Mouse (Mus musculus): ENCODE measurements around the gene Rubcn. TPM values are rescaled to one million over a fixed set of nuclear protein-coding genes. Genes with fewer than 3 reads are reported as not detected.

Rubcn gene
- polyA plus RNA-seq, 1 experiment = 0.30 TPM

- H3K4me3 ChIP-seq (replicated peaks) = no peak overlapping the region
- H3K9me3 ChIP-seq (ENCODE audit: control insufficient read depth, low read length) = no peaks in the 10 kb centered on the region
- H3K27me3 ChIP-seq (ENCODE audit: control insufficient read depth) = no peaks in the 10 kb centered on the region
- peaks cover 6% of the 10 kb centered on the region for H3K36me3 ChIP-seq (ENCODE audit: control insufficient read depth)
- TF ChIP-seq GATA1 (IDR thresholded peaks at IDR 0.05; ENCODE audit: low read length) (no peak), TAL1 (IDR thresholded peaks at IDR 0.05; ENCODE audit: low read length) (no peak)
- peaks cover 4% of the 10 kb centered on the region for H3K4me1 ChIP-seq (ENCODE audit: control insufficient read depth)
Observed at GRCm38 (mm10) chr16:32858356-32858755, 19.2 kb downstream of the Rubcn start.

DNA sequence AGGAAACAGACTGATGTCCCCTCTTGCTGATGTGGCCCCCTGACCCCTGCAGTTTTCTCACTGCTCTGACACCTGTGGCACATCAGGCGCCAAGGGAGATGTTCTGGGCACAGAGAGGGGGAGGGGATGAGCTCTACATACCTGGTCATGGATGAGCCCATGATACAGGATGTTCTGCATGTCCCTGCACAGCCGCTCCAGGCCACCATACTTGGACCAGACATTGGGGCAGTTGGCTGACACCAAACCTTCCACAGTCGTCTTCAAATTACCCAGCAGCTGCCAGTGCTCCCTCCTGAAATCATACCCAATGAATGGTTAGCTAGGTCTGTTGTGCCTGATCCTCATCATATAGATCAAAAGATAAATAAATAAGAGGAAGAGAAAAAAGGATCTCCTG lies 20.8 kb downstream of the Rubcn start:
- H3K4me1 ChIP-seq (ENCODE audit: control insufficient read depth) = peaks cover 4% of the 10 kb centered on the region
- H3K9me3 ChIP-seq (ENCODE audit: control insufficient read depth, low read length) = no peaks in the 10 kb centered on the region
- no peaks in the 10 kb centered on the region for H3K27me3 ChIP-seq (ENCODE audit: control insufficient read depth)
- no peak overlapping the region for H3K4me3 ChIP-seq (replicated peaks)
- peaks cover 8% of the 10 kb centered on the region for H3K36me3 ChIP-seq (ENCODE audit: control insufficient read depth)
- TF ChIP-seq GATA1 (IDR thresholded peaks at IDR 0.05; ENCODE audit: low read length) = no peak
- TF ChIP-seq TAL1 (IDR thresholded peaks at IDR 0.05; ENCODE audit: low read length) = no peak

GRCm38 (mm10) chr16:32854050-32854571 lies 23.5 kb downstream of the Rubcn start:
- Histone ChIP-seq H3K9me3 (ENCODE audit: control insufficient read depth, low read length) (no peaks in the 10 kb centered on the region), H3K27me3 (ENCODE audit: control insufficient read depth) (no peaks in the 10 kb centered on the region), H3K4me1 (ENCODE audit: control insufficient read depth) (peaks cover 4% of the 10 kb centered on the region), H3K36me3 (ENCODE audit: control insufficient read depth) (peaks cover 12% of the 10 kb centered on the region), H3K4me3 (replicated peaks) (no peak overlapping the region)
- TF ChIP-seq GATA1 (IDR thresholded peaks at IDR 0.05; ENCODE audit: low read length) (no peak), TAL1 (IDR thresholded peaks at IDR 0.05; ENCODE audit: low read length) (no peak)

GRCm38 (mm10) chr16:32853492-32854049 lies 24.0 kb downstream of the Rubcn start:
- H3K36me3 ChIP-seq (ENCODE audit: control insufficient read depth) = peaks cover 12% of the 10 kb centered on the region
- TF ChIP-seq GATA1 (IDR thresholded peaks at IDR 0.05; ENCODE audit: low read length) = no peak
- TF ChIP-seq TAL1 (IDR thresholded peaks at IDR 0.05; ENCODE audit: low read length) = no peak
- no peaks in the 10 kb centered on the region for H3K27me3 ChIP-seq (ENCODE audit: control insufficient read depth)
- H3K4me3 ChIP-seq (replicated peaks) = no peak overlapping the region
- peaks cover 4% of the 10 kb centered on the region for H3K4me1 ChIP-seq (ENCODE audit: control insufficient read depth)
- no peaks in the 10 kb centered on the region for H3K9me3 ChIP-seq (ENCODE audit: control insufficient read depth, low read length)

GRCm38 (mm10) chr16:32849042-32849830 lies 28.3 kb downstream of the Rubcn start:
- Histone ChIP-seq H3K4me1 (ENCODE audit: control insufficient read depth) (peaks cover under 1% of the 10 kb centered on the region), H3K27me3 (ENCODE audit: control insufficient read depth) (no peaks in the 10 kb centered on the region), H3K36me3 (ENCODE audit: control insufficient read depth) (peaks cover 42% of the 10 kb centered on the region), H3K9me3 (ENCODE audit: control insufficient read depth, low read length) (no peaks in the 10 kb centered on the region), H3K4me3 (replicated peaks) (no peak overlapping the region)
- TF ChIP-seq GATA1 (IDR thresholded peaks at IDR 0.05; ENCODE audit: low read length) (no peak), TAL1 (IDR thresholded peaks at IDR 0.05; ENCODE audit: low read length) (no peak)

DNA sequence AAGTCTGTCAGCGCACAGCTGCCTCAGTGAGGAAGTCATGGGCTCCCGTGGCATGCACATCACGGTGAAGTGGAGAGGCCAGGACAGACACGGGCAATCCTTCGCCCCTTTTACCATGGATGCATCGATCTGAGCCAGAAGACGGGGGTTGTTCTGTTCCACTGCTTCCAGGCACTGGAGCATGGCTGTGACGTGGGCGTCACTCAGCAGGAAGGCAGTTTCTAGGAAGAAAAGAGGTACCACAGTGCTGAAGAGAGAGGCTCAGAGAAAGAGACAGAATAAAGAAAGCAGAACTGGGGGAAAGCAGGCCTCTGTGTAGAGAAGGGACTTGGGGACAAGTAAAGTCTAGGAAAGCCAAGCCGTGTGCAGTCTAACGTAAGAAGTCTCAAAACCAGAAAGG lies 30.5 kb downstream of the Rubcn start:
- Histone ChIP-seq H3K9me3 (ENCODE audit: control insufficient read depth, low read length) (no peaks in the 10 kb centered on the region), H3K4me3 (replicated peaks) (no peak overlapping the region), H3K36me3 (ENCODE audit: control insufficient read depth) (peaks cover 50% of the 10 kb centered on the region), H3K4me1 (ENCODE audit: control insufficient read depth) (no peaks in the 10 kb centered on the region), H3K27me3 (ENCODE audit: control insufficient read depth) (no peaks in the 10 kb centered on the region)
- TF ChIP-seq GATA1 (IDR thresholded peaks at IDR 0.05; ENCODE audit: low read length) (no peak), TAL1 (IDR thresholded peaks at IDR 0.05; ENCODE audit: low read length) (no peak)

DNA sequence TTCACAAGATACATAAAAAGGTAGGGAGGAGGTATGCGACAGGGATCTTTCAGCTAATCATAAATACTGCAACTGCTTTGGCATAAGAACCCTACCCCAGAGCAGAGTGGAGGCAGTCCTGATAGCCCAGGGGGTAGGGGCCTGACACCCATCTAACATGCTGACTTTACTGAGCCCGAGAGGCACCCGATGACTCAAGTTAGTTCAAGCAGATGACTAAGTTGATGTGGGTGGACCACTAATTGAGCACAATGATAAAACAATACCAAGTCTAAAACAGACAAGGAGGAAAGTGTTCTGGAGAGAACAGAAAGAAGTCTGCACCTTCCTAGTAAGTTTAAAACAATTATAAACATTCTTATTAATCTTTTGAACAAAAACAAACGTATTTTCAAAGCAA lies 46.1 kb downstream of the Rubcn start:
- Histone ChIP-seq H3K4me3 (replicated peaks) (no peak overlapping the region), H3K9me3 (ENCODE audit: control insufficient read depth, low read length) (no peaks in the 10 kb centered on the region), H3K4me1 (ENCODE audit: control insufficient read depth) (no peaks in the 10 kb centered on the region), H3K36me3 (ENCODE audit: control insufficient read depth) (peaks cover 32% of the 10 kb centered on the region), H3K27me3 (ENCODE audit: control insufficient read depth) (no peaks in the 10 kb centered on the region)
- no peak for TF ChIP-seq TAL1 (IDR thresholded peaks at IDR 0.05; ENCODE audit: low read length)
- no peak for TF ChIP-seq GATA1 (IDR thresholded peaks at IDR 0.05; ENCODE audit: low read length)

DNA sequence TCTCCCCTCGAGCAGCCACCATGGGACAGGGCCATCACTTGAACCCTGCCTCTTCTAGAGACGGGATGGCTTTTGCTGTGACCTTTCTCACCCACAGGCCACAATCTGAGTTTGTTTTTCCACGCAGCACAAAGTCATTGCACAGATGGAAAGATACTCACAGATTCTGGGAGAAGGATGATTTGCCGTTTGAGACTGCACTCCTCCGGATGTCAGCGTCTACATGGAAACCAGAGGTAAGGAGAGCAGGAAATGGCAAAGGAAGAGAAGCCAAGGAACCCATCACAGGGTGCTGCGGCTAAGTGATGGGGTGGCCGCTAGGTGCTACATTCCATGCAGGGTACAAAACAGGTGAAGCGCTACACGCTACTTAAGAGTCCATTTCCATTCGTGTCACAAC lies 48.5 kb downstream of the Rubcn start:
- TF ChIP-seq GATA1 (IDR thresholded peaks at IDR 0.05; ENCODE audit: low read length) = no peak
- TF ChIP-seq TAL1 (IDR thresholded peaks at IDR 0.05; ENCODE audit: low read length) = no peak
- H3K4me1 ChIP-seq (ENCODE audit: control insufficient read depth) = no peaks in the 10 kb centered on the region
- H3K36me3 ChIP-seq (ENCODE audit: control insufficient read depth) = peaks cover 40% of the 10 kb centered on the region
- no peaks in the 10 kb centered on the region for H3K27me3 ChIP-seq (ENCODE audit: control insufficient read depth)
- H3K4me3 ChIP-seq (replicated peaks) = no peak overlapping the region
- no peaks in the 10 kb centered on the region for H3K9me3 ChIP-seq (ENCODE audit: control insufficient read depth, low read length)

GRCm38 (mm10) chr16:32826521-32826920 lies 51.0 kb downstream of the Rubcn start:
- no peak for TF ChIP-seq TAL1 (IDR thresholded peaks at IDR 0.05; ENCODE audit: low read length)
- TF ChIP-seq GATA1 (IDR thresholded peaks at IDR 0.05; ENCODE audit: low read length) = no peak

More at GRCm38 (mm10) chr16:32826521-32826920, 51.0 kb downstream of the Rubcn start:
- Histone ChIP-seq H3K9me3 (ENCODE audit: control insufficient read depth, low read length) (no peaks in the 10 kb centered on the region), H3K36me3 (ENCODE audit: control insufficient read depth) (peaks cover 42% of the 10 kb centered on the region), H3K4me3 (replicated peaks) (no peak overlapping the region), H3K27me3 (ENCODE audit: control insufficient read depth) (no peaks in the 10 kb centered on the region), H3K4me1 (ENCODE audit: control insufficient read depth) (no peaks in the 10 kb centered on the region)
